Mouse (Mus musculus): Measurements from ENCODE around the gene Glis2. TPM values are rescaled to one million over a fixed set of nuclear protein-coding genes. Genes with fewer than 3 reads are reported as not detected.

Gene Glis2
- polyA plus RNA-seq, 1 experiment from 2014 or later, result 34.9 TPM

GRCm38 (mm10) chr16:4655764-4656570, 61.5 kb downstream of the Glis2 start:
- no peak overlapping the region for H3K4me2 ChIP-seq
- H3K9me3 ChIP-seq, result no peaks in the 10 kb centered on the region
- no peak for ATAC-seq (ENCODE audit: insufficient number of reproducible peaks, low FRiP score, low TSS enrichment, low read depth)
- peaks cover 34% of the 10 kb centered on the region; the same call in 1 of the 2 replicates for H3K36me3 ChIP-seq
- no peak overlapping the region for H3K9ac ChIP-seq
- no peak overlapping the region for H3K4me3 ChIP-seq
- 36% methylated on average over 11 of the region's 11 CpGs for WGBS
- H3K27ac ChIP-seq, result peak overlapping the region; percentile 91
- peaks cover 85% of the 10 kb centered on the region for H3K4me1 ChIP-seq
- H3K27me3 ChIP-seq, result no peaks in the 10 kb centered on the region

GRCm38 (mm10) chr16:4656571-4657081, 62.1 kb downstream of the Glis2 start:
- ATAC-seq (ENCODE audit: insufficient number of reproducible peaks, low FRiP score, low TSS enrichment, low read depth), result no peak
- H3K4me1 ChIP-seq, result peaks cover 81% of the 10 kb centered on the region
- no peak overlapping the region for H3K4me2 ChIP-seq
- 46% methylated on average over 9 of the region's 9 CpGs for WGBS
- peaks cover 36% of the 10 kb centered on the region for H3K36me3 ChIP-seq
- no peaks in the 10 kb centered on the region for H3K27me3 ChIP-seq
- H3K9ac ChIP-seq, result no peak overlapping the region
- H3K27ac ChIP-seq, result peak overlapping the region; percentile 91
- H3K9me3 ChIP-seq, result no peaks in the 10 kb centered on the region
- no peak overlapping the region for H3K4me3 ChIP-seq

- Histone ChIP-seq H3K4me1 (peaks cover 60% of the 10 kb centered on the region), H3K36me3 (peaks cover 28% of the 10 kb centered on the region), H3K9me3 (no peaks in the 10 kb centered on the region), H3K4me3 (no peak overlapping the region; the same call in 1 of the 2 replicates), H3K27ac (peak overlapping the region; percentile 91), H3K9ac (no peak overlapping the region; the same call in 1 of the 2 replicates), H3K4me2 (peak overlapping the region; percentile 34), H3K27me3 (no peaks in the 10 kb centered on the region)
- 18% methylated on average over 11 of the region's 11 CpGs for WGBS
- ATAC-seq (ENCODE audit: insufficient number of reproducible peaks, low FRiP score, low TSS enrichment, low read depth), result peak; percentile 91
These were observed 64.3 kb downstream of the Glis2 start for GRCm38 (mm10) chr16:4658781-4659245.

- Histone ChIP-seq H3K4me1 (peaks cover 55% of the 10 kb centered on the region), H3K9ac (no peak overlapping the region; the same call in 1 of the 2 replicates), H3K27ac (peak overlapping the region; percentile 91), H3K4me2 (peak overlapping the region; percentile 34), H3K27me3 (no peaks in the 10 kb centered on the region), H3K4me3 (peak overlapping the region; percentile 4; the same call in 1 of the 2 replicates), H3K36me3 (peaks cover 26% of the 10 kb centered on the region), H3K9me3 (no peaks in the 10 kb centered on the region)
- no peak for ATAC-seq (ENCODE audit: insufficient number of reproducible peaks, low FRiP score, low TSS enrichment, low read depth)
- WGBS, result 11% methylated on average over 2 of the region's 2 CpGs
These were observed 64.8 kb downstream of the Glis2 start for GRCm38 (mm10) chr16:4659326-4659725.

- no peaks in the 10 kb centered on the region for H3K27me3 ChIP-seq
- ATAC-seq (ENCODE audit: insufficient number of reproducible peaks, low FRiP score, low TSS enrichment, low read depth), result no peak
- peaks cover 27% of the 10 kb centered on the region for H3K36me3 ChIP-seq
- no peak overlapping the region for H3K4me2 ChIP-seq
- no peaks in the 10 kb centered on the region for H3K9me3 ChIP-seq
- no peak overlapping the region for H3K9ac ChIP-seq
- H3K27ac ChIP-seq, result no peak overlapping the region
- peaks cover 34% of the 10 kb centered on the region for H3K4me1 ChIP-seq
- H3K4me3 ChIP-seq, result no peak overlapping the region
- WGBS, result 67% methylated on average over 2 of the region's 2 CpGs
These were observed 67.1 kb downstream of the Glis2 start for GRCm38 (mm10) chr16:4661605-4662004.

- ATAC-seq (ENCODE audit: insufficient number of reproducible peaks, low FRiP score, low TSS enrichment, low read depth), result no peak
- H3K4me2 ChIP-seq, result no peak overlapping the region
- H3K4me3 ChIP-seq, result no peak overlapping the region
- no peak overlapping the region for H3K27ac ChIP-seq
- H3K4me1 ChIP-seq, result peaks cover 18% of the 10 kb centered on the region
- H3K27me3 ChIP-seq, result no peaks in the 10 kb centered on the region
- 84% methylated on average over 2 of the region's 2 CpGs for WGBS
- no peak overlapping the region for H3K9ac ChIP-seq
- H3K36me3 ChIP-seq, result peaks cover 37% of the 10 kb centered on the region
- no peaks in the 10 kb centered on the region for H3K9me3 ChIP-seq
These were observed 69.3 kb downstream of the Glis2 start for GRCm38 (mm10) chr16:4663806-4664205.

GRCm38 (mm10) chr16:4665726-4666125, 71.2 kb downstream of the Glis2 start:
- no peak overlapping the region for H3K4me2 ChIP-seq
- no peaks in the 10 kb centered on the region for H3K27me3 ChIP-seq
- peaks cover 50% of the 10 kb centered on the region for H3K36me3 ChIP-seq
- peaks cover 9% of the 10 kb centered on the region for H3K4me1 ChIP-seq
- H3K27ac ChIP-seq, result no peak overlapping the region
- H3K9me3 ChIP-seq, result no peaks in the 10 kb centered on the region
- WGBS, result 82% methylated on average over 2 of the region's 2 CpGs
- no peak overlapping the region for H3K9ac ChIP-seq
- ATAC-seq (ENCODE audit: insufficient number of reproducible peaks, low FRiP score, low TSS enrichment, low read depth), result no peak
- H3K4me3 ChIP-seq, result no peak overlapping the region

GRCm38 (mm10) chr16:4667190-4667808, 72.8 kb downstream of the Glis2 start:
- Histone ChIP-seq H3K4me1 (peaks cover 5% of the 10 kb centered on the region), H3K4me2 (no peak overlapping the region), H3K9ac (no peak overlapping the region), H3K27me3 (no peaks in the 10 kb centered on the region), H3K4me3 (no peak overlapping the region), H3K36me3 (peaks cover 44% of the 10 kb centered on the region), H3K9me3 (no peaks in the 10 kb centered on the region), H3K27ac (peak overlapping the region; percentile 35)
- 27% methylated on average over 3 of the region's 3 CpGs for WGBS
- peak; percentile 64; the same call in 1 of the 2 replicates for ATAC-seq (ENCODE audit: insufficient number of reproducible peaks, low FRiP score, low TSS enrichment, low read depth)

GRCm38 (mm10) chr16:4670317-4670716, 75.8 kb downstream of the Glis2 start:
- 75% methylated on average over 5 of the region's 5 CpGs for WGBS
- no peak for ATAC-seq (ENCODE audit: insufficient number of reproducible peaks, low FRiP score, low TSS enrichment, low read depth)
- no peaks in the 10 kb centered on the region for H3K9me3 ChIP-seq
- no peak overlapping the region for H3K4me2 ChIP-seq
- peaks cover 50% of the 10 kb centered on the region for H3K36me3 ChIP-seq
- H3K9ac ChIP-seq, result no peak overlapping the region
- peaks cover 5% of the 10 kb centered on the region for H3K4me1 ChIP-seq
- no peak overlapping the region for H3K4me3 ChIP-seq
- H3K27me3 ChIP-seq, result no peaks in the 10 kb centered on the region
- no peak overlapping the region for H3K27ac ChIP-seq

GRCm38 (mm10) chr16:4674091-4674490, 79.6 kb downstream of the Glis2 start:
- no peak for ATAC-seq (ENCODE audit: insufficient number of reproducible peaks, low FRiP score, low TSS enrichment, low read depth)
- WGBS, result 85% methylated on average over 4 of the region's 4 CpGs
- H3K9ac ChIP-seq, result no peak overlapping the region
- H3K27ac ChIP-seq, result no peak overlapping the region
- H3K4me2 ChIP-seq, result no peak overlapping the region
- H3K4me3 ChIP-seq, result no peak overlapping the region
- H3K9me3 ChIP-seq, result no peaks in the 10 kb centered on the region
- peaks cover 48% of the 10 kb centered on the region for H3K36me3 ChIP-seq
- peaks cover 9% of the 10 kb centered on the region for H3K4me1 ChIP-seq
- no peaks in the 10 kb centered on the region for H3K27me3 ChIP-seq
